Mouse (Mus musculus) 3134 (cell line): ENCODE results near the gene Pdcl2.

Experiments used
- DNase-seq: peaks from one replicate; pipeline ENCODE4 v3.0.0-alpha.2; 2011; ENCODE audit warnings: low spot score; ENCODE audit not compliant: insufficient read length; ENCODE audit errors: extremely low read depth

Gene Pdcl2

GRCm38 (mm10) chr5:76303745-76304451 lies 27.1 kb downstream of the Pdcl2 start:
- DNase-seq: peak; percentile 75

DNA sequence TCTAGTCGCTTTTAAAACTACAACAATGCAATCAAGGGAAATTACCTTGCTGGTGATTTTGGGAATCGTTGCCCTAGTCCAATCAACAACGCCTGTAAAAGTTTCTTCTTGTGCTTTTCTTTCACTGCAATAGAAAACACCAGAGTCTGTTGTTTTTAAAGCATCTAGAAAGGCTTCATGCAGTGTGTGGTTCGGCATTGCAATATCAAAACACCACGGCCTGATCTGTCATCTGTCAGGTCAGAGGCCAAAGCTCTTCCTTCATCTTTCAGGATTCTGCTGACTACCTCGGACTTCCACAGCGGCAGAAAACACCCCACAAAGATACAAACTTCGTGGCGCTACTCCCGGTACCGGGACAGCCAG lies 27.6 kb downstream of the Pdcl2 start:
- DNase-seq: no peak

- DNase-seq: no peak
Measured at GRCm38 (mm10) chr5:76302009-76302408, 28.9 kb downstream of the Pdcl2 start.

GRCm38 (mm10) chr5:76289234-76289691 lies 41.7 kb downstream of the Pdcl2 start:
- no peak for DNase-seq

DNA sequence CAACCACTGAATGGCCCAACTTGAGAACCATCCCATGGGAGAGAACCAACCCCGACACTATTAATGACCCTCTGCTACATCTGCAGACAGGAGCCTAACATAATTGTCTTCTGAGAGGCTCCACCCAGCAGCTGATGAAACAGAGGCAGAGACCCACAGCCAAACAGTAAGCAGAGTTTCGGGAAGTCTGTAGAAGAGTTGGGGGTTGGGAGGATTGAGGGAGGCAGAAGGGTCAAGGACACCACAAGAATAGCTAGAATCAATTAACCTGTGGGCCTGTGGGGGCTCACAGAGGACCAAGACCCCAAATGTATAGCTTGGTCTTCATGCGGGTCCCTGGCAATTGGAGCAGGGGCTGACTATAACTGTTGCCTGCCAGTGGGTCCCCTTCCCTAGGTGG lies 42.7 kb downstream of the Pdcl2 start:
- DNase-seq: no peak

- no peak for DNase-seq
Measured at GRCm38 (mm10) chr5:76287062-76287461, 43.9 kb downstream of the Pdcl2 start.

GRCm38 (mm10) chr5:76285699-76286098 lies 45.3 kb downstream of the Pdcl2 start:
- no peak for DNase-seq

DNA sequence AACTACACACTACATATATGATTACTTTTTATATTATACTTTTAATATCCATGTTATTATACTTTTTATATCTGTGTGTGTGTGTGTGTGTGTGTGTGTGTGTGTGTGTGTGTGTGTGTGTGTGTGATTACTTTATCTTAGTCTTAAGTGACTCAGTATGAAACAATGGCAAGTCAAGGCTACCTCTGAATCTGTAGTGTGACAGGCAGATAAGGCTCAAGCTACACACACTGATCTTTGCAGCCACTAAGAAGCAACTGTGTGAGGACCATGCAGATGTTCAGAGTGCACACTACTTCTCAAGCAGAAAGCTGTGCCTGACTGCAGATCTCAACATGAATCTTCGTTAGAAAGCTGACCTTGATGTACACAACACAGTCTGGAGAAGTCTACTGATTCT lies 47.1 kb downstream of the Pdcl2 start:
- no peak for DNase-seq

- no peak for DNase-seq
Measured at GRCm38 (mm10) chr5:76274977-76275376, 56.0 kb downstream of the Pdcl2 start.
